Mouse (Mus musculus) midbrain, embryonic 14.5 days (tissue): ENCODE measurements around the gene Rxfp2. TPM values are rescaled to one million over a fixed set of nuclear protein-coding genes. Genes with fewer than 3 reads are reported as not detected.

Experiments
- ATAC-seq: fragments of 200-750 bp; cut with Nextera tagmentation; 2 replicates; pipeline ENCODE4 v1.8.0; 2017; ENCODE audit warnings: moderate number of reproducible peaks, moderate library complexity; ENCODE audit not compliant: low FRiP score, low TSS enrichment
- DNase-seq: peaks from one replicate; pipeline ENCODE4 v3.0.0-alpha.2; 2015
- H3K27ac ChIP-seq: fragments of 300-500 bp; sonication (generic); replicated peaks from 2 replicates; pipeline ENCODE4 v1.5.1; 2014; ENCODE audit warnings: mild to moderate bottlenecking, low read depth, low read length, moderate library complexity
- H3K27me3 ChIP-seq: fragments of 300-500 bp; sonication (generic); 2 replicates; pipeline ENCODE4 v1.6.1; 2014; ENCODE audit warnings: low read length, control low read depth, mixed read lengths; ENCODE audit not compliant: control insufficient read depth, insufficient read depth
- H3K36me3 ChIP-seq: fragments of 300-500 bp; sonication (generic); 2 replicates; pipeline ENCODE4 v1.6.1; 2014; ENCODE audit warnings: low read length, control low read depth; ENCODE audit not compliant: control insufficient read depth, insufficient read depth
- H3K4me1 ChIP-seq: fragments of 300-500 bp; sonication (generic); 2 replicates; pipeline ENCODE4 v1.6.1; 2014; ENCODE audit warnings: mild to moderate bottlenecking, antibody characterized with exemption, low read length, control low read depth; ENCODE audit not compliant: control insufficient read depth, insufficient read depth
- H3K4me2 ChIP-seq: fragments of 300-500 bp; sonication (generic); 2 replicates; pipeline ENCODE4 v1.6.1; 2014; ENCODE audit warnings: mild to moderate bottlenecking, low read length, moderate library complexity
- H3K4me3 ChIP-seq: fragments of 300-500 bp; sonication (generic); replicated peaks from 2 replicates; pipeline ENCODE4 v1.5.1; 2014; ENCODE audit warnings: low read depth, low read length
- H3K9ac ChIP-seq: fragments of 300-500 bp; sonication (generic); replicated peaks from 2 replicates; pipeline ENCODE4 v1.6.1; 2014; ENCODE audit warnings: mild to moderate bottlenecking, low read length, moderate library complexity
- H3K9me3 ChIP-seq: fragments of 300-500 bp; sonication (generic); 2 replicates; pipeline ENCODE4 v1.6.1; 2016; ENCODE audit warnings: low read length, control low read depth, mixed read lengths; ENCODE audit not compliant: control insufficient read depth
- WGBS: fragments of 180-500 bp; shearing (Covaris S2); extraction: QIAGEN DNeasy Blood & Tissue Kit; methylation state at CpG from one replicate; pipeline ENCODE4 v1.1.7; 2014; 5-methylcytosine and 5-hydroxymethylcytosine counted together
- polyA plus RNA-seq: library from polyadenylated mRNA; unstranded; fragments of >200 nt; fragmentation: Nextera tagmentation; extraction: Ambion mirVana; gene quantifications from 2 replicates; pipeline ENCODE4 v1.2.1, GENCODE M21; 2014

Rxfp2 gene
- polyA plus RNA-seq: 1.0 and 1.3 TPM in 2 replicates

GRCm38 (mm10) chr5:150018656-150019055, at the start of gene Rxfp2:
Gene Rxfp2, plus strand, starts transcription at chr5:150018675.
- ATAC-seq: no peak
- no peak within 1 kb of the TSS for H3K9ac ChIP-seq
- 65% methylated on average over 19 of the region's 19 CpGs for WGBS

GRCm38 (mm10) chr5:149970261-149970660, 48.2 kb upstream of the Rxfp2 start:
- Histone ChIP-seq H3K9me3 (no peaks in the 10 kb centered on the region), H3K4me2 (no peak overlapping the region), H3K27ac (no peak overlapping the region), H3K27me3 (no peaks in the 10 kb centered on the region), H3K9ac (no peak overlapping the region), H3K4me1 (no peaks in the 10 kb centered on the region), H3K36me3 (no peaks in the 10 kb centered on the region), H3K4me3 (no peak overlapping the region)
- ATAC-seq (no peak), DNase-seq (no peak)
- WGBS: 89% methylated on average over 11 of the region's 11 CpGs

More at GRCm38 (mm10) chr5:150018656-150019055, at the start of gene Rxfp2:
- Histone ChIP-seq H3K4me2 (no peak within 1 kb of the TSS), H3K36me3 (no peaks in the 10 kb centered on the region), H3K27ac (no peak within 1 kb of the TSS), H3K27me3 (no peaks in the 10 kb centered on the region), H3K4me3 (no peak within 1 kb of the TSS), H3K9me3 (no peaks in the 10 kb centered on the region), H3K4me1 (no peaks in the 10 kb centered on the region)
- DNase-seq: no peak

- no peak for DNase-seq
- Histone ChIP-seq H3K9me3 (no peaks in the 10 kb centered on the region), H3K27me3 (no peaks in the 10 kb centered on the region), H3K36me3 (no peaks in the 10 kb centered on the region), H3K27ac (no peak overlapping the region), H3K4me2 (no peak overlapping the region), H3K4me3 (no peak overlapping the region), H3K4me1 (no peaks in the 10 kb centered on the region), H3K9ac (no peak overlapping the region)
- ATAC-seq: no peak
- 74% methylated on average over 2 of the region's 2 CpGs for WGBS
These were observed 41.4 kb upstream of the Rxfp2 start for GRCm38 (mm10) chr5:149977027-149977426.

GRCm38 (mm10) chr5:149983621-149984020, 34.9 kb upstream of the Rxfp2 start:
- H3K27me3 ChIP-seq: no peaks in the 10 kb centered on the region
- H3K4me3 ChIP-seq: no peak overlapping the region
- H3K9ac ChIP-seq: no peak overlapping the region
- no peak overlapping the region for H3K4me2 ChIP-seq
- ATAC-seq (no peak), DNase-seq (peak; percentile 32)
- WGBS: 94% methylated on average over 4 of the region's 4 CpGs
- no peaks in the 10 kb centered on the region for H3K9me3 ChIP-seq
- H3K4me1 ChIP-seq: no peaks in the 10 kb centered on the region
- no peaks in the 10 kb centered on the region for H3K36me3 ChIP-seq
- no peak overlapping the region for H3K27ac ChIP-seq

- Histone ChIP-seq H3K9me3 (0 out of 2 replicates have a peak, but pooled peaks cover 2% of the 10 kb centered on the region), H3K4me2 (no peak overlapping the region), H3K9ac (no peak overlapping the region), H3K4me3 (no peak overlapping the region), H3K4me1 (no peaks in the 10 kb centered on the region), H3K27me3 (no peaks in the 10 kb centered on the region), H3K36me3 (no peaks in the 10 kb centered on the region), H3K27ac (no peak overlapping the region)
- ATAC-seq (no peak), DNase-seq (no peak)
- 79% methylated on average over 5 of the region's 5 CpGs for WGBS
These were observed 23.9 kb upstream of the Rxfp2 start for GRCm38 (mm10) chr5:149994578-149994977.

GRCm38 (mm10) chr5:149996614-149997013, 21.9 kb upstream of the Rxfp2 start:
- no peak for ATAC-seq
- H3K9ac ChIP-seq: no peak overlapping the region
- 0 out of 2 replicates have a peak, but pooled peaks cover 2% of the 10 kb centered on the region for H3K9me3 ChIP-seq
- H3K27me3 ChIP-seq: no peaks in the 10 kb centered on the region
- no peak for DNase-seq
- no peaks in the 10 kb centered on the region for H3K36me3 ChIP-seq
- no peaks in the 10 kb centered on the region for H3K4me1 ChIP-seq
- 92% methylated on average over 4 of the region's 4 CpGs for WGBS
- no peak overlapping the region for H3K4me2 ChIP-seq
- H3K27ac ChIP-seq: no peak overlapping the region
- no peak overlapping the region for H3K4me3 ChIP-seq

GRCm38 (mm10) chr5:149997321-149998034, 21.0 kb upstream of the Rxfp2 start:
- ATAC-seq: no peak
- Histone ChIP-seq H3K4me3 (no peak overlapping the region), H3K4me1 (no peaks in the 10 kb centered on the region), H3K27me3 (no peaks in the 10 kb centered on the region), H3K9me3 (0 out of 2 replicates have a peak, but pooled peaks cover 2% of the 10 kb centered on the region), H3K36me3 (no peaks in the 10 kb centered on the region), H3K9ac (no peak overlapping the region), H3K4me2 (no peak overlapping the region), H3K27ac (no peak overlapping the region)
- WGBS: 90% methylated on average over 22 of the region's 22 CpGs
- no peak for DNase-seq

GRCm38 (mm10) chr5:149998311-149998710, 20.2 kb upstream of the Rxfp2 start:
- no peak for ATAC-seq
- no peak for DNase-seq
- WGBS: 71% methylated on average over 7 of the region's 7 CpGs
- H3K27ac ChIP-seq: no peak overlapping the region
- H3K4me1 ChIP-seq: no peaks in the 10 kb centered on the region
- no peak overlapping the region for H3K9ac ChIP-seq
- no peak overlapping the region for H3K4me3 ChIP-seq
- H3K4me2 ChIP-seq: no peak overlapping the region
- H3K27me3 ChIP-seq: no peaks in the 10 kb centered on the region
- no peaks in the 10 kb centered on the region for H3K36me3 ChIP-seq
- H3K9me3 ChIP-seq: 0 out of 2 replicates have a peak, but pooled peaks cover 2% of the 10 kb centered on the region

- 59% methylated on average over 6 of the region's 6 CpGs for WGBS
These were observed 13.1 kb upstream of the Rxfp2 start for GRCm38 (mm10) chr5:150005355-150005754.

More at GRCm38 (mm10) chr5:150005355-150005754, 13.1 kb upstream of the Rxfp2 start:
- Histone ChIP-seq H3K9me3 (no peaks in the 10 kb centered on the region), H3K9ac (no peak overlapping the region), H3K4me1 (no peaks in the 10 kb centered on the region), H3K36me3 (no peaks in the 10 kb centered on the region), H3K4me3 (no peak overlapping the region), H3K27ac (no peak overlapping the region), H3K27me3 (no peaks in the 10 kb centered on the region), H3K4me2 (no peak overlapping the region)
- DNase-seq (no peak), ATAC-seq (no peak)
